Mouse (Mus musculus) frontal cortex, postnatal 36 days (tissue): Measurements from ENCODE around the gene Dnmt3c.
"Not testable (repeated sequence)": the region's sequence is repeated elsewhere in the genome, so short reads cannot be mapped to it uniquely, and the experiment has no call there.

Experiments
- DNase-seq, 2 experiments: peaks; one replicate each; pipeline ENCODE4 v3.0.0; 2022; ENCODE audit warnings: low spot score in 2 of 2

Dnmt3c gene

GRCm38 (mm10) chr2:153696352-153696751 is at the start of gene Dnmt3c:
Gene Dnmt3c (plus strand): TSS chr2:153696652.
- no peak for DNase-seq

- no peak for DNase-seq
Measured at GRCm38 (mm10) chr2:153648773-153649297, 47.6 kb upstream of the Dnmt3c start.

GRCm38 (mm10) chr2:153649298-153650013 is 47.0 kb upstream of the Dnmt3c start, which contains the start of gene Dnmt3b:
Gene Dnmt3b (plus strand): TSS chr2:153649450.
- DNase-seq = peak; percentile 22 to 26

- DNase-seq = no peak
Measured at GRCm38 (mm10) chr2:153650014-153650687, 46.3 kb upstream of the Dnmt3c start.

GRCm38 (mm10) chr2:153651681-153652080 is 44.8 kb upstream of the Dnmt3c start:
- no peak for DNase-seq

GRCm38 (mm10) chr2:153657659-153658058 is 38.8 kb upstream of the Dnmt3c start:
- not testable (repeated sequence) for DNase-seq

GRCm38 (mm10) chr2:153660616-153661015 is 35.8 kb upstream of the Dnmt3c start:
- DNase-seq = no peak

GRCm38 (mm10) chr2:153665401-153665800 is 31.1 kb upstream of the Dnmt3c start:
- DNase-seq = no peak

GRCm38 (mm10) chr2:153668754-153669376 is 27.6 kb upstream of the Dnmt3c start:
- peak; percentile 6 to 44 for DNase-seq

- DNase-seq = no peak
Measured at GRCm38 (mm10) chr2:153670111-153670510, 26.3 kb upstream of the Dnmt3c start.

GRCm38 (mm10) chr2:153672619-153673018 is 23.8 kb upstream of the Dnmt3c start:
- no peak for DNase-seq

- not testable (repeated sequence) for DNase-seq
Measured at GRCm38 (mm10) chr2:153675364-153675763, 21.1 kb upstream of the Dnmt3c start.

- no peak for DNase-seq
Measured at GRCm38 (mm10) chr2:153676944-153677343, 19.5 kb upstream of the Dnmt3c start.

- DNase-seq = no peak
Measured at GRCm38 (mm10) chr2:153677550-153677949, 18.9 kb upstream of the Dnmt3c start.

GRCm38 (mm10) chr2:153679959-153680358 is 16.5 kb upstream of the Dnmt3c start:
- DNase-seq = peak; percentile 21 to 45

- not testable (repeated sequence) for DNase-seq
Measured at GRCm38 (mm10) chr2:153693413-153693812, 3.0 kb upstream of the Dnmt3c start.

GRCm38 (mm10) chr2:153694462-153695085 is 1.9 kb upstream of the Dnmt3c start:
- DNase-seq = no peak

GRCm38 (mm10) chr2:153703389-153703788 is 6.9 kb downstream of the Dnmt3c start:
- no peak for DNase-seq

- DNase-seq = peak in 1 of 2 experiments; percentile 2
Measured at GRCm38 (mm10) chr2:153710701-153711330, 14.4 kb downstream of the Dnmt3c start.

- DNase-seq = peak in 1 of 2 experiments; percentile 11
Measured at GRCm38 (mm10) chr2:153712646-153713091, 16.2 kb downstream of the Dnmt3c start.

- DNase-seq = peak; percentile 45 to 62
Measured at GRCm38 (mm10) chr2:153713227-153713626, 16.8 kb downstream of the Dnmt3c start.
